Mouse (Mus musculus): ENCODE results near the gene Wasf3. TPM values are rescaled to one million over a fixed set of nuclear protein-coding genes. Genes with fewer than 3 reads are reported as not detected.

Wasf3 gene
- total RNA-seq, 2 experiments from 2014 or later = 1.2 TPM

Other genes starting within 250 kb of the Wasf3 start
- not detected for gene Gm5565, start 224.4 kb upstream of the Wasf3 start, total RNA-seq (2021)
- not detected for gene Gm6309, start 214.3 kb upstream of the Wasf3 start, total RNA-seq (2021)
- gene 1700001J03Rik, start 199.7 kb upstream of the Wasf3 start, total RNA-seq (2021) = under 1 TPM in 1 of 2 experiments, not detected in 1; 0.27 TPM
- gene Rnf6, start 163.4 kb upstream of the Wasf3 start, total RNA-seq (2021) = 10 to 100 TPM; 35.6 to 38.1 TPM
- 10 to 100 TPM; 14.7 to 14.9 TPM for gene Cdk8, start 153.8 kb upstream of the Wasf3 start, total RNA-seq (2021)
- not detected for gene Gm6408, start 97.0 kb downstream of the Wasf3 start, total RNA-seq (2021)
- gene Gm6370, start 106.4 kb downstream of the Wasf3 start, total RNA-seq (2021) = not detected
- gene 4930449I24Rik, start 117.4 kb downstream of the Wasf3 start, total RNA-seq (2021) = not detected
- not detected for gene Gm3402, start 129.1 kb downstream of the Wasf3 start, total RNA-seq (2021)
- not detected for gene Gm3404, start 140.8 kb downstream of the Wasf3 start, total RNA-seq (2021)
- not detected for gene Gm3409, start 152.7 kb downstream of the Wasf3 start, total RNA-seq (2021)
- gene Gm3415, start 171.2 kb downstream of the Wasf3 start, total RNA-seq (2021) = not detected
- gene Gpr12, start 200.3 kb downstream of the Wasf3 start, total RNA-seq (2021) = not detected

Data from gastrocnemius, postnatal 14 days (tissue).